9 mouse cellular contexts compared by ENCODE assay signal in the genomic region with DNA sequence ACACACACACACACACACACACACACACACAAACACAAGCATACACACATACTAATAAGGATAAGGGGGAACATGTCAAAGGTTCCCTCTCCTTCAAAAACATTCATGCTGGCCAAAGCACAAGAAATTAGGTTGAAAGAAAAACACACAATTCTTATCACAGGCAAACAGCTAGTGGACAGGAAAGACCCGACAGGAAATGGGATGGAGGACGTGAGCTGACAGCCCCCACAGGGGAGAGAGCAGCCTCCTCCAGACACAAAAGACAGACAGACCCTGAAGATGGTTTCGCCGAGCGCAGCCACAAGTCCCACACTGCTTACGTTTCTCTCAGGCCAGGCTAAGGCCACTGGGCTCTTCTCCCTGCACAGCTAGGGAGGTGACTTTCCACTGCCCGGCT. TPM values are rescaled to one million over a fixed set of nuclear protein-coding genes. Genes with fewer than 3 reads are reported as not detected.
DNase-seq lines count a peak whose midpoint lies in the region; ATAC-seq and TF ChIP-seq lines count a peak whose summit lies in the region.
"Had no signal": no experiment of that assay in that cellular context is flagged by ENCODE, and none has a peak within 500 bp of the region (broad histone marks: within the 10 kb centered on the region; RNA-seq: fewer than 3 reads in every experiment).

No protein-coding gene starts in this region.

- no peak overlapping the region for H3K9ac ChIP-seq in forebrain, embryonic 15.5 days (replicated peaks)
- no peak overlapping the region for H3K9ac ChIP-seq in liver, adult 2 months (ENCODE audit: low read depth, low read length)
- H3K9ac ChIP-seq in heart, embryonic 12.5 days, result peak overlapping the region; percentile 62; the same call in 1 of the 2 replicates
- no peak overlapping the region for H3K9ac ChIP-seq in liver, embryonic 13.5 days

- no peaks in the 10 kb centered on the region for H3K9me3 ChIP-seq in forebrain, embryonic 10.5 days
- no peaks in the 10 kb centered on the region for H3K9me3 ChIP-seq in forebrain, embryonic 15.5 days
- H3K9me3 ChIP-seq in heart, embryonic 12.5 days (replicated peaks), result 0 out of 2 replicates have a peak, but pooled peaks cover 4% of the 10 kb centered on the region
- no peaks in the 10 kb centered on the region for H3K9me3 ChIP-seq in liver, embryonic 13.5 days (replicated peaks)

- no peak overlapping the region for H3K4me2 ChIP-seq in forebrain, embryonic 15.5 days (replicated peaks)
- H3K4me2 ChIP-seq in heart, embryonic 12.5 days, result peak overlapping the region; percentile 57
- peak overlapping the region; percentile 7 for H3K4me2 ChIP-seq in liver, embryonic 13.5 days

- H3K4me3 ChIP-seq in forebrain, embryonic 10.5 days, result no peak overlapping the region
- no peak overlapping the region for H3K4me3 ChIP-seq in forebrain, embryonic 15.5 days
- H3K4me3 ChIP-seq in liver, adult 2 months (ENCODE audit: insufficient read depth, low read depth, low read length), result no peak overlapping the region
- H3K4me3 ChIP-seq in heart, embryonic 12.5 days, result 0 out of 2 replicates have a peak overlapping the region, but pooled peaks have one; percentile 16
- no peak overlapping the region; the same call in 1 of the 2 replicates for H3K4me3 ChIP-seq in liver, embryonic 13.5 days (replicated peaks)
- H3K4me3 ChIP-seq: erythroblast, embryonic 14.5 days had no signal

- no peaks in the 10 kb centered on the region; the same call in 1 of the 2 replicates for H3K79me2 ChIP-seq in liver, adult 2 months (ENCODE audit: control insufficient read depth, insufficient read depth, low read length)

- 0 out of 2 replicates have a peak overlapping the region, but pooled peaks have one; percentile 17 for H3K27ac ChIP-seq in forebrain, embryonic 10.5 days
- H3K27ac ChIP-seq in forebrain, embryonic 15.5 days (replicated peaks), result no peak overlapping the region
- 0 out of 2 replicates have a peak overlapping the region, but pooled peaks have one; percentile 11 for H3K27ac ChIP-seq in liver, adult 2 months (replicated peaks; ENCODE audit: insufficient read depth, low read depth, low read length)
- peak overlapping the region; percentile 91 for H3K27ac ChIP-seq in heart, embryonic 12.5 days (ENCODE audit: poor library complexity, severe bottlenecking)
- peak overlapping the region; percentile 81 for H3K27ac ChIP-seq in liver, embryonic 13.5 days

- no peak for TF ChIP-seq CTCF in liver, adult 2 months (IDR thresholded peaks at IDR 0.05; ENCODE audit: low read depth, low read length)

- WGBS in forebrain, embryonic 10.5 days, result 80% methylated on average over 7 of the region's 7 CpGs
- WGBS in forebrain, embryonic 15.5 days, result 92% methylated on average over 7 of the region's 7 CpGs
- WGBS in liver, adult 2 months, result 55% methylated on average over 7 of the region's 7 CpGs
- 38% methylated on average over 7 of the region's 7 CpGs for WGBS in heart, embryonic 12.5 days
- WGBS in liver, embryonic 13.5 days (ENCODE audit: insufficient replicate concordance), result 12% methylated on average over 7 of the region's 7 CpGs

- TF ChIP-seq POLR2A in liver, adult 2 months (IDR thresholded peaks at IDR 0.05; ENCODE audit: extremely low read depth, insufficient read depth, low read length), result no peak

- H3K27me3 ChIP-seq in forebrain, embryonic 10.5 days (ENCODE audit: poor library complexity, severe bottlenecking), result no peaks in the 10 kb centered on the region
- H3K27me3 ChIP-seq in forebrain, embryonic 15.5 days, result no peaks in the 10 kb centered on the region
- H3K27me3 ChIP-seq in liver, adult 2 months (ENCODE audit: control insufficient read depth, insufficient read depth, low read length), result no peaks in the 10 kb centered on the region
- H3K27me3 ChIP-seq in heart, embryonic 12.5 days (replicated peaks), result no peaks in the 10 kb centered on the region
- no peaks in the 10 kb centered on the region for H3K27me3 ChIP-seq in liver, embryonic 13.5 days

- no peak for DNase-seq in forebrain, embryonic 10.5 days (ENCODE audit: extremely low spot score, low spot score)
- no peak for DNase-seq in liver, adult 2 months (ENCODE audit: extremely low read depth, low read depth, low spot score)
- DNase-seq in liver, result no peak
- DNase-seq in liver, embryonic 13.5 days, result no peak
- no peak for DNase-seq in layer of hippocampus, postnatal 14 days (ENCODE audit: low spot score in 2 of 2)
- no peak for DNase-seq in frontal cortex, postnatal 36 days (ENCODE audit: low spot score in 2 of 2)

- H3K36me3 ChIP-seq in forebrain, embryonic 10.5 days (replicated peaks), result peaks cover 100% of the 10 kb centered on the region
- peaks cover 78% of the 10 kb centered on the region for H3K36me3 ChIP-seq in forebrain, embryonic 15.5 days
- peaks cover 7% of the 10 kb centered on the region; the same call in 1 of the 2 replicates for H3K36me3 ChIP-seq in liver, adult 2 months (ENCODE audit: control insufficient read depth, insufficient read depth, low read length)
- peaks cover 80% of the 10 kb centered on the region for H3K36me3 ChIP-seq in heart, embryonic 12.5 days
- peaks cover 16% of the 10 kb centered on the region for H3K36me3 ChIP-seq in liver, embryonic 13.5 days

- ATAC-seq in forebrain, embryonic 15.5 days (replicated peaks), result no peak
- ATAC-seq in heart, embryonic 12.5 days (ENCODE audit: insufficient number of reproducible peaks, low FRiP score), result peak; percentile 41; the same call in 1 of the 2 replicates
- ATAC-seq in liver, embryonic 13.5 days (ENCODE audit: low read depth), result 0 out of 2 replicates have a peak, but pooled peaks have one; percentile 27

- H3K4me1 ChIP-seq in forebrain, embryonic 10.5 days, result peaks cover 26% of the 10 kb centered on the region
- peaks cover 19% of the 10 kb centered on the region for H3K4me1 ChIP-seq in forebrain, embryonic 15.5 days
- H3K4me1 ChIP-seq in liver, adult 2 months (ENCODE audit: control insufficient read depth, insufficient read depth, low read length), result peaks cover 10% of the 10 kb centered on the region
- H3K4me1 ChIP-seq in heart, embryonic 12.5 days (replicated peaks), result peaks cover 75% of the 10 kb centered on the region
- peaks cover 50% of the 10 kb centered on the region for H3K4me1 ChIP-seq in liver, embryonic 13.5 days (replicated peaks)

RNA-seq across cellular contexts. Expression of gene Csnk1e, which starts 23.4 kb away (rescaled TPM):
- 117 and 123 TPM in 2 replicates for polyA plus RNA-seq in forebrain, embryonic 10.5 days (2016; fragmentation: Nextera tagmentation; extraction: Ambion mirVana)
- 316 and 323 TPM in 2 replicates for polyA plus RNA-seq in forebrain, embryonic 15.5 days (2015; fragmentation: Nextera tagmentation; extraction: Ambion mirVana)
- 4.3 and 6.8 TPM in 2 replicates for total RNA-seq in liver, adult 2 months (2014; rRNA removed)
- polyA plus RNA-seq in liver, adult 2 months (2012; rRNA removed), result 4.7 and 6.6 TPM in 2 replicates
- 103 and 111 TPM in 2 replicates for polyA plus RNA-seq in heart, embryonic 12.5 days (2016; fragmentation: Nextera tagmentation; extraction: Ambion mirVana)
- 10.4 and 11.4 TPM in 2 replicates for polyA plus RNA-seq in liver, embryonic 13.5 days (2015; fragmentation: Nextera tagmentation; extraction: Ambion mirVana)
- total RNA-seq in layer of hippocampus, postnatal 14 days (2021), result 100 to 1,000 TPM; 139 to 147 TPM

RNA-seq across cellular contexts. Expression of gene Tmem184b, which starts 28.6 kb away (rescaled TPM):
- polyA plus RNA-seq in forebrain, embryonic 10.5 days (2016; fragmentation: Nextera tagmentation; extraction: Ambion mirVana), result 50.0 and 56.1 TPM in 2 replicates
- 37.5 and 40.8 TPM in 2 replicates for polyA plus RNA-seq in forebrain, embryonic 15.5 days (2015; fragmentation: Nextera tagmentation; extraction: Ambion mirVana)
- total RNA-seq in liver, adult 2 months (2014; rRNA removed), result 6.0 and 10.1 TPM in 2 replicates
- polyA plus RNA-seq in liver, adult 2 months (2012; rRNA removed), result 46.8 and 48.7 TPM in 2 replicates
- polyA plus RNA-seq in heart, embryonic 12.5 days (2016; fragmentation: Nextera tagmentation; extraction: Ambion mirVana), result 77.2 and 82.3 TPM in 2 replicates
- 8.7 and 12.1 TPM in 2 replicates for polyA plus RNA-seq in liver, embryonic 13.5 days (2015; fragmentation: Nextera tagmentation; extraction: Ambion mirVana)
- total RNA-seq in layer of hippocampus, postnatal 14 days (2021), result 10 to 100 TPM; 47.4 to 49.2 TPM
